13 mouse cellular contexts compared by ENCODE assay signal in genomic region chr5:107858963-107859362, GRCm38 (mm10). TPM values are rescaled to one million over a fixed set of nuclear protein-coding genes. Genes with fewer than 3 reads are reported as not detected.
A peak's percentile ranks its signal among the peaks of the same experiment; 100 is the strongest.
DNase-seq lines count a peak whose midpoint lies in the region; ATAC-seq and TF ChIP-seq lines count a peak whose summit lies in the region.
"Had no signal": no experiment of that assay in that cellular context is flagged by ENCODE, and none has a peak within 500 bp of the region (broad histone marks: within the 10 kb centered on the region; RNA-seq: fewer than 3 reads in every experiment).

No protein-coding gene starts in this region.

- H3K36me3 ChIP-seq in lung, postnatal 0 days (ENCODE audit: insufficient read depth, low read length) = no peaks in the 10 kb centered on the region
- H3K36me3 ChIP-seq: forebrain, embryonic 12.5 days had no signal

- no peaks in the 10 kb centered on the region for H3K9me3 ChIP-seq in lung, postnatal 0 days (ENCODE audit: low read length)
- H3K9me3 ChIP-seq: forebrain, embryonic 12.5 days had no signal

- 50% methylated on average over 2 of the region's 2 CpGs for WGBS in cerebellum, adult 2 months
- 53% methylated on average over 2 of the region's 2 CpGs for WGBS in lung, postnatal 0 days

- H3K4me2 ChIP-seq in lung, postnatal 0 days (replicated peaks; ENCODE audit: low read depth, low read length) = no peak overlapping the region
- H3K4me2 ChIP-seq: forebrain, embryonic 12.5 days had no signal

- ATAC-seq in lung, postnatal 0 days = no peak
- ATAC-seq in common myeloid progenitor, adult 5-6 weeks (replicated peaks; ENCODE audit: low read depth, poor library complexity, severe bottlenecking) = peak; percentile 45; the same call in 1 of the 2 replicates
- ATAC-seq: intestine, embryonic 16.5 days had no signal

- DNase-seq in cerebellum, adult 2 months = no peak
- DNase-seq in cerebellum, postnatal 10 days = no peak
- DNase-seq in lung, postnatal 0 days (ENCODE audit: low spot score) = peak; percentile 70
- DNase-seq in lung, adult 18-20 months = no peak
- DNase-seq in thymus, postnatal 0 days (ENCODE audit: low spot score) = peak; percentile 50
- DNase-seq in left cerebral cortex, adult 8-10 months (ENCODE audit: low spot score in 2 of 2) = no peak
- no peak for DNase-seq in urinary bladder, adult 2 months (ENCODE audit: low spot score)
- DNase-seq: lung, postnatal 4 days had no signal

- TF ChIP-seq POLR2A in cerebellum, adult 2 months (IDR thresholded peaks at IDR 0.05; ENCODE audit: borderline replicate concordance, insufficient read depth, low read length) = no peak

- no peak overlapping the region for H3K27ac ChIP-seq in cerebellum, adult 2 months (ENCODE audit: insufficient read depth, low read length)
- no peak overlapping the region for H3K27ac ChIP-seq in lung, postnatal 0 days (ENCODE audit: low read length)
- H3K27ac ChIP-seq: forebrain, embryonic 12.5 days had no signal

- peak; percentile 34; the same call in 1 of the 2 replicates for TF ChIP-seq CTCF in cerebellum, adult 2 months (IDR thresholded peaks at IDR 0.05; ENCODE audit: borderline replicate concordance, insufficient read depth, low read depth, low read length)
- TF ChIP-seq CTCF in lung, postnatal 0 days (IDR thresholded peaks at IDR 0.05) = peak; percentile 71

- H3K4me1 ChIP-seq in cerebellum, adult 2 months (ENCODE audit: control insufficient read depth, insufficient read depth, low read length) = no peaks in the 10 kb centered on the region
- H3K4me1 ChIP-seq in lung, postnatal 0 days (ENCODE audit: insufficient read depth, low read depth, low read length) = peaks cover 2% of the 10 kb centered on the region; the same call in 1 of the 2 replicates

- no peak for TF ChIP-seq EP300 in lung, postnatal 0 days (IDR thresholded peaks at IDR 0.05)

- no peak overlapping the region for H3K9ac ChIP-seq in lung, postnatal 0 days (replicated peaks; ENCODE audit: low read depth)
- H3K9ac ChIP-seq: forebrain, embryonic 12.5 days had no signal

- no peaks in the 10 kb centered on the region for H3K27me3 ChIP-seq in cerebellum, adult 2 months (ENCODE audit: control insufficient read depth, insufficient read depth, low read length)
- no peaks in the 10 kb centered on the region for H3K27me3 ChIP-seq in lung, postnatal 0 days (replicated peaks; ENCODE audit: insufficient read depth, low read length)
- H3K27me3 ChIP-seq: forebrain, embryonic 12.5 days had no signal

- no peak overlapping the region for H3K4me3 ChIP-seq in cerebellum, adult 2 months (replicated peaks; ENCODE audit: insufficient read depth, low read depth, low read length)
- H3K4me3 ChIP-seq in lung, postnatal 0 days (ENCODE audit: low read depth, low read length) = no peak overlapping the region
- H3K4me3 ChIP-seq: forebrain, embryonic 12.5 days had no signal

RNA-seq across cellular contexts. Expression of gene Evi5, which starts 15.9 kb away (rescaled TPM):
- 37.2 and 37.6 TPM in 2 replicates for polyA plus RNA-seq in cerebellum, adult 2 months (2012; rRNA removed)
- 74.0 and 78.2 TPM in 2 replicates for polyA plus RNA-seq in lung, postnatal 0 days (2015; fragmentation: Nextera tagmentation; extraction: Ambion mirVana)
- total RNA-seq in common myeloid progenitor, adult 5-6 weeks (2017) = 7.9 and 15.4 TPM in 2 replicates
- 14.9 and 15.6 TPM in 2 replicates for polyA plus RNA-seq in thymus, postnatal 0 days (2015; fragmentation: Nextera tagmentation; extraction: Ambion mirVana)
- 10 to 100 TPM; 77.1 to 86.4 (median 78.8) TPM for total RNA-seq in left cerebral cortex, adult 8-10 months (2022)
- 22.4 and 25.8 TPM in 2 replicates for polyA plus RNA-seq in urinary bladder, adult 2 months (2012; rRNA removed)

RNA-seq across cellular contexts. Expression of gene Ube2d2b, which starts 29.1 kb away (rescaled TPM):
- polyA plus RNA-seq in cerebellum, adult 2 months (2012; rRNA removed) = not detected in 2 replicates
- 0.11 and 0.15 TPM in 2 replicates for polyA plus RNA-seq in lung, postnatal 0 days (2015; fragmentation: Nextera tagmentation; extraction: Ambion mirVana)
- total RNA-seq in common myeloid progenitor, adult 5-6 weeks (2017) = not detected in 2 replicates
- polyA plus RNA-seq in thymus, postnatal 0 days (2015; fragmentation: Nextera tagmentation; extraction: Ambion mirVana) = 0.08 TPM in 1 of 2 replicates, not detected in the other
- total RNA-seq in left cerebral cortex, adult 8-10 months (2022) = not detected
- polyA plus RNA-seq in urinary bladder, adult 2 months (2012; rRNA removed) = not detected in 2 replicates
- total RNA-seq: adrenal gland, postnatal 36 days; heart, adult 8-10 months had no signal

RNA-seq across cellular contexts. Expression of gene Rpl5, which starts 41.3 kb away (rescaled TPM):
- 75.5 and 81.9 TPM in 2 replicates for polyA plus RNA-seq in cerebellum, adult 2 months (2012; rRNA removed)
- polyA plus RNA-seq in lung, postnatal 0 days (2015; fragmentation: Nextera tagmentation; extraction: Ambion mirVana) = 27.9 and 29.6 TPM in 2 replicates
- 363 and 432 TPM in 2 replicates for total RNA-seq in common myeloid progenitor, adult 5-6 weeks (2017)
- 54.9 and 67.3 TPM in 2 replicates for polyA plus RNA-seq in thymus, postnatal 0 days (2015; fragmentation: Nextera tagmentation; extraction: Ambion mirVana)
- 10 to 100 TPM; 52.8 to 63.6 (median 62.2) TPM for total RNA-seq in left cerebral cortex, adult 8-10 months (2022)
- 155 and 183 TPM in 2 replicates for polyA plus RNA-seq in urinary bladder, adult 2 months (2012; rRNA removed)

Comparison
In these comparisons a context has a peak if more than half of its experiments do, and no peak if none do; other contexts are left out.
1. DNase-seq: peak in lung, postnatal 0 days (single experiment) and thymus, postnatal 0 days (single experiment); none in cerebellum, adult 2 months (0 of 2), cerebellum, postnatal 10 days (0 of 2), lung, adult 18-20 months (0 of 2), left cerebral cortex, adult 8-10 months (0 of 2) and urinary bladder, adult 2 months (single experiment).